Mouse (Mus musculus): Measurements from ENCODE around the gene Gm9821.

DNA sequence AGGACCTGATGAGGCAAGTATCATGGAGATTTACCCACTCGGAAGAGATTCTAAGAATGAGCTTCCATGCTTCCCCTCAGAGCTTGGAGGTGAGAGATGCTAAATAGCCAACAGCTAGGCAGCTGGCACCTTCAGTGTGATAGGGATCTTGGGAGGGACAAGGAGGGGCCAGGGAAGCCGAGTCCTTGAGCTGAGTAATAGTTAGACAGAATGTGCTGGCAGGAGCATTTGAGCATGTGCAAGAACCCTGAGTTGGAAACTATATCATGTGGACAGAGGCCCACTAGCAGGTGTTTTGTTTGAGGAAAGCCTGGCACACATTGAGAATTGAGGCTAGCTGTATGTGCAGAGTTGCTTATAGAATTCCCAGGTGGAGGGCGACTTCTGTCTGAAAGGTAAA, 32.9 kb upstream of the Gm9821 start:
- TF ChIP-seq CTCF (IDR thresholded peaks at IDR 0.05; ENCODE audit: extremely low read depth, insufficient read length, insufficient replicate concordance, low read depth, low read length) = no peak
- TF ChIP-seq POLR2A (IDR thresholded peaks at IDR 0.05; ENCODE audit: low read depth, low read length) = no peak
